Mouse (Mus musculus) midbrain, postnatal 0 days (tissue): ENCODE data around the gene Fut11. TPM values are rescaled to one million over a fixed set of nuclear protein-coding genes. Genes with fewer than 3 reads are reported as not detected.

Source experiments
- ATAC-seq: fragments of 200-750 bp; cut with Nextera tagmentation; 2 replicates; pipeline ENCODE4 v1.8.0; 2017; ENCODE audit warnings: moderate number of reproducible peaks, mild to moderate bottlenecking, moderate TSS enrichment, moderate library complexity; ENCODE audit not compliant: low FRiP score
- DNase-seq: peaks from one replicate; pipeline ENCODE4 v3.0.0-alpha.2; 2015; ENCODE audit warnings: low spot score
- H3K27ac ChIP-seq: fragments of 300-500 bp; sonication (generic); 2 replicates; pipeline ENCODE4 v1.5.1; 2014; ENCODE audit warnings: low read depth, mild to moderate bottlenecking, low read length, mixed read lengths
- H3K27me3 ChIP-seq: fragments of 300-500 bp; sonication (generic); 2 replicates; pipeline ENCODE4 v1.6.1; 2014; ENCODE audit warnings: low read length, control low read depth, mixed read lengths; ENCODE audit not compliant: insufficient read depth
- H3K36me3 ChIP-seq: fragments of 300-500 bp; sonication (generic); 2 replicates; pipeline ENCODE4 v1.6.1; 2014; ENCODE audit warnings: low read length, control low read depth, mixed read lengths; ENCODE audit not compliant: insufficient read depth
- H3K4me1 ChIP-seq: fragments of 300-500 bp; sonication (generic); 2 replicates; pipeline ENCODE4 v1.6.1; 2014; ENCODE audit warnings: mild to moderate bottlenecking, control low read depth, antibody characterized with exemption, low read length, mixed read lengths; ENCODE audit not compliant: insufficient read depth
- H3K4me2 ChIP-seq: fragments of 300-500 bp; sonication (generic); 2 replicates; pipeline ENCODE4 v1.6.1; 2014; ENCODE audit warnings: low read depth, mild to moderate bottlenecking, low read length, mixed read lengths; ENCODE audit not compliant: poor library complexity, severe bottlenecking
- H3K4me3 ChIP-seq: fragments of 300-500 bp; sonication (generic); 2 replicates; pipeline ENCODE4 v1.5.1; 2014; ENCODE audit warnings: low read depth, mild to moderate bottlenecking, low read length, moderate library complexity
- H3K9ac ChIP-seq: fragments of 300-500 bp; sonication (generic); replicated peaks from 2 replicates; pipeline ENCODE4 v1.6.1; 2014; ENCODE audit warnings: mild to moderate bottlenecking, low read length, moderate library complexity, mixed read lengths; ENCODE audit not compliant: poor library complexity, severe bottlenecking
- H3K9me3 ChIP-seq: fragments of 300-500 bp; sonication (generic); 2 replicates; pipeline ENCODE4 v1.6.1; 2016; ENCODE audit warnings: low read length, control low read depth
- CTCF ChIP-seq: IDR thresholded peaks from 2 replicates; pipeline ENCODE4 v1.5.1; 2016; ENCODE audit warnings: antibody characterized with exemption, mild to moderate bottlenecking
- WGBS: fragments of 180-500 bp; shearing (Covaris S2); extraction: QIAGEN DNeasy Blood & Tissue Kit; methylation state at CpG from one replicate; pipeline ENCODE4 v1.1.7; 2014; 5-methylcytosine and 5-hydroxymethylcytosine counted together
- polyA plus RNA-seq: library from polyadenylated mRNA; unstranded; fragments of >200 nt; fragmentation: Nextera tagmentation; extraction: Ambion mirVana; gene quantifications from 2 replicates; pipeline ENCODE4 v1.2.1, GENCODE M21; 2015
- total RNA-seq: library from RNA; depleted of rRNA; stranded (reverse); fragments of >200 nt; gene quantifications from 2 replicates; pipeline ENCODE4 v1.2.3, GENCODE M21; 2014

Fut11 gene
- total and polyA plus RNA-seq, 2 experiments from 2014 or later = 21.0 to 23.7 TPM

- DNase-seq (no peak), ATAC-seq (no peak)
- Histone ChIP-seq H3K27me3 (no peaks in the 10 kb centered on the region), H3K36me3 (peaks cover 77% of the 10 kb centered on the region), H3K27ac (no peak overlapping the region), H3K4me2 (no peak overlapping the region), H3K9me3 (no peaks in the 10 kb centered on the region), H3K9ac (no peak overlapping the region), H3K4me3 (no peak overlapping the region), H3K4me1 (peaks cover 5% of the 10 kb centered on the region)
- 76% methylated on average over 11 of the region's 11 CpGs for WGBS
- TF ChIP-seq CTCF = no peak
Observed at GRCm38 (mm10) chr14:20713832-20714231, 19.1 kb downstream of the Fut11 start.

GRCm38 (mm10) chr14:20718443-20718842 is 23.7 kb downstream of the Fut11 start:
- H3K27me3 ChIP-seq = no peaks in the 10 kb centered on the region
- H3K4me2 ChIP-seq = no peak overlapping the region
- DNase-seq (no peak), ATAC-seq (no peak)
- H3K36me3 ChIP-seq = peaks cover 95% of the 10 kb centered on the region
- H3K27ac ChIP-seq = no peak overlapping the region
- TF ChIP-seq CTCF = no peak
- no peaks in the 10 kb centered on the region for H3K4me1 ChIP-seq
- H3K9me3 ChIP-seq = no peaks in the 10 kb centered on the region
- H3K9ac ChIP-seq = no peak overlapping the region
- no peak overlapping the region for H3K4me3 ChIP-seq
- 89% methylated on average over 10 of the region's 10 CpGs for WGBS

GRCm38 (mm10) chr14:20719767-20720166 is 25.0 kb downstream of the Fut11 start:
- no peaks in the 10 kb centered on the region for H3K27me3 ChIP-seq
- WGBS = 94% methylated on average over 12 of the region's 12 CpGs

GRCm38 (mm10) chr14:20721371-20721770 is 26.6 kb downstream of the Fut11 start:
- ATAC-seq = peak; percentile 41
- no peak overlapping the region for H3K27ac ChIP-seq
- no peak for TF ChIP-seq CTCF
- H3K4me2 ChIP-seq = no peak overlapping the region
- no peak for DNase-seq
- H3K9me3 ChIP-seq = no peaks in the 10 kb centered on the region
- WGBS = 89% methylated on average over 4 of the region's 4 CpGs
- H3K4me1 ChIP-seq = no peaks in the 10 kb centered on the region
- H3K27me3 ChIP-seq = no peaks in the 10 kb centered on the region
- H3K4me3 ChIP-seq = no peak overlapping the region
- H3K36me3 ChIP-seq = peaks cover 90% of the 10 kb centered on the region
- H3K9ac ChIP-seq = no peak overlapping the region

More at GRCm38 (mm10) chr14:20719767-20720166, 25.0 kb downstream of the Fut11 start:
- TF ChIP-seq CTCF = no peak
- Histone ChIP-seq H3K27ac (no peak overlapping the region), H3K9me3 (no peaks in the 10 kb centered on the region), H3K4me3 (no peak overlapping the region), H3K4me2 (no peak overlapping the region), H3K4me1 (no peaks in the 10 kb centered on the region), H3K36me3 (peaks cover 93% of the 10 kb centered on the region), H3K9ac (no peak overlapping the region)
- ATAC-seq (no peak), DNase-seq (no peak)

GRCm38 (mm10) chr14:20723006-20723405 is 28.2 kb downstream of the Fut11 start:
- Histone ChIP-seq H3K27me3 (no peaks in the 10 kb centered on the region), H3K4me2 (no peak overlapping the region), H3K9me3 (no peaks in the 10 kb centered on the region), H3K27ac (no peak overlapping the region), H3K4me3 (no peak overlapping the region), H3K4me1 (no peaks in the 10 kb centered on the region), H3K36me3 (peaks cover 87% of the 10 kb centered on the region), H3K9ac (no peak overlapping the region)
- WGBS = 88% methylated on average over 12 of the region's 12 CpGs
- ATAC-seq = no peak
- no peak for DNase-seq
- no peak for TF ChIP-seq CTCF

- peaks cover 87% of the 10 kb centered on the region for H3K36me3 ChIP-seq
- TF ChIP-seq CTCF = peak; percentile 85
- no peaks in the 10 kb centered on the region for H3K4me1 ChIP-seq
- H3K9ac ChIP-seq = no peak overlapping the region
- 14% methylated on average over 5 of the region's 5 CpGs for WGBS
- H3K4me2 ChIP-seq = no peak overlapping the region
- H3K4me3 ChIP-seq = no peak overlapping the region
- ATAC-seq = no peak; the same call in 1 of the 2 replicates
- peak; percentile 75 for DNase-seq
- H3K9me3 ChIP-seq = no peaks in the 10 kb centered on the region
- H3K27me3 ChIP-seq = no peaks in the 10 kb centered on the region
- H3K27ac ChIP-seq = no peak overlapping the region
Observed at GRCm38 (mm10) chr14:20724043-20724442, 29.3 kb downstream of the Fut11 start.
